14 mouse cellular contexts compared by ENCODE assay signal in genomic region chr2:65909724-65910521, GRCm38 (mm10).
A peak's percentile ranks its signal among the peaks of the same experiment; 100 is the strongest.
DNase-seq lines count a peak whose midpoint lies in the region; ATAC-seq and TF ChIP-seq lines count a peak whose summit lies in the region.
"Had no signal": no experiment of that assay in that cellular context is flagged by ENCODE, and none has a peak within 500 bp of the region (broad histone marks: within the 10 kb centered on the region; RNA-seq: fewer than 3 reads in every experiment).

No protein-coding gene starts in this region.

- ATAC-seq in forebrain, embryonic 13.5 days = peak; percentile 52; the same call in 1 of the 2 replicates
- peak; percentile 60 for ATAC-seq in midbrain, embryonic 11.5 days (ENCODE audit: low FRiP score)

- intact Hi-C loops in heart, adult 2 months (cut with DNase I) = no loop called here

- no peak for DNase-seq in heart, adult 2 months
- DNase-seq in heart, adult 11 months = no peak
- DNase-seq in CH12.LX (ENCODE audit: extremely low read depth) = peak; percentile 28
- DNase-seq in midbrain, embryonic 11.5 days (ENCODE audit: low spot score, missing footprints) = no peak
- DNase-seq in right cerebral cortex, postnatal 14 days = no peak
- DNase-seq in thymus, adult 18-20 months = no peak
- no peak for DNase-seq in ovary, adult 18-20 months (ENCODE audit: low spot score)
- DNase-seq: adrenal gland, postnatal 14 days; cerebellum, adult 2 months; gastrocnemius, postnatal 36 days; kidney, postnatal 14 days; thymus, postnatal 25 days had no signal

- in situ Hi-C loops in CH12.LX (cut with MboI; ENCODE audit: low pct_ligation_motif_present, low pct_unique_long_range_greater_than_20kb, low sequenced_read_pairs) = no loop called here

- dilution Hi-C loops in CH12.LX (cut with MboI; ENCODE audit: extremely low pct_ligation_motif_present, extremely low pct_unique_long_range_greater_than_20kb, low sequenced_read_pairs) = no loop called here

- no peaks in the 10 kb centered on the region for H3K79me2 ChIP-seq in heart, adult 2 months (replicated peaks; ENCODE audit: control insufficient read depth, insufficient read depth, low read length)
- no peaks in the 10 kb centered on the region for H3K79me2 ChIP-seq in CH12.LX (replicated peaks; ENCODE audit: control insufficient read depth, extremely low read depth, insufficient read depth, poor library complexity, severe bottlenecking)

- H3K27ac ChIP-seq in heart, adult 2 months = no peak overlapping the region
- no peak overlapping the region for H3K27ac ChIP-seq in CH12.LX (ENCODE audit: insufficient read depth, low read depth)
- no peak overlapping the region for H3K27ac ChIP-seq in forebrain, embryonic 13.5 days
- H3K27ac ChIP-seq in midbrain, embryonic 11.5 days (ENCODE audit: low read depth, low read length) = no peak overlapping the region
- H3K27ac ChIP-seq: liver, embryonic 14.5 days had no signal

- TF ChIP-seq CTCF in heart, adult 2 months (IDR thresholded peaks at IDR 0.05) = no peak
- no peak; a peak in 1 of 4 replicates for TF ChIP-seq CTCF in CH12.LX (conservative IDR thresholded peaks at IDR 0.05 in 1 of 2, IDR thresholded peaks at IDR 0.05 in 1 of 2; ENCODE audit: low read depth in 2 of 2, low read length in 2 of 2)

- peak overlapping the region; percentile 20; the same call in 1 of the 2 replicates for H3K4me3 ChIP-seq in heart, adult 2 months
- H3K4me3 ChIP-seq in CH12.LX (replicated peaks in 1 of 3; ENCODE audit: low read depth in 2 of 3, low read length in 2 of 3, poor library complexity in 1 of 3) = no peak overlapping the region
- H3K4me3 ChIP-seq in forebrain, embryonic 13.5 days = no peak overlapping the region
- H3K4me3 ChIP-seq in midbrain, embryonic 11.5 days (ENCODE audit: low read depth, low read length) = no peak overlapping the region

- WGBS in heart, adult 2 months = 25% methylated on average over 13 of the region's 13 CpGs
- 8% methylated on average over 13 of the region's 13 CpGs for WGBS in forebrain, embryonic 13.5 days
- WGBS in midbrain, embryonic 11.5 days = 8% methylated on average over 13 of the region's 13 CpGs

- no peaks in the 10 kb centered on the region for H3K27me3 ChIP-seq in heart, adult 2 months (ENCODE audit: control insufficient read depth, insufficient read depth, low read length)
- no peaks in the 10 kb centered on the region for H3K27me3 ChIP-seq in CH12.LX (replicated peaks)
- no peaks in the 10 kb centered on the region for H3K27me3 ChIP-seq in forebrain, embryonic 13.5 days
- no peaks in the 10 kb centered on the region for H3K27me3 ChIP-seq in midbrain, embryonic 11.5 days (ENCODE audit: control insufficient read depth, insufficient read depth, low read length)

- H3K4me2 ChIP-seq in CH12.LX (ENCODE audit: insufficient read depth, low read depth, poor library complexity, severe bottlenecking) = peak overlapping the region; percentile 46
- H3K4me2 ChIP-seq in forebrain, embryonic 13.5 days = peak overlapping the region; percentile 14; the same call in 1 of the 2 replicates
- H3K4me2 ChIP-seq in midbrain, embryonic 11.5 days = peak overlapping the region; percentile 3; the same call in 1 of the 2 replicates

- no peak for TF ChIP-seq POLR2A in heart, adult 2 months (IDR thresholded peaks at IDR 0.05; ENCODE audit: insufficient read depth, low read depth, low read length)
- TF ChIP-seq POLR2A in CH12.LX (IDR thresholded peaks at IDR 0.05; ENCODE audit: low read depth, low read length) = no peak

- H3K9ac ChIP-seq in heart, adult 2 months (ENCODE audit: low read depth, low read length) = no peak overlapping the region
- H3K9ac ChIP-seq in CH12.LX (ENCODE audit: insufficient read depth, low read depth) = no peak overlapping the region
- no peak overlapping the region for H3K9ac ChIP-seq in forebrain, embryonic 13.5 days
- H3K9ac ChIP-seq in midbrain, embryonic 11.5 days (ENCODE audit: low read length) = no peak overlapping the region
- H3K9ac ChIP-seq: liver, embryonic 14.5 days had no signal

- no peak for TF ChIP-seq EP300 in heart, adult 2 months (IDR thresholded peaks at IDR 0.05; ENCODE audit: insufficient read depth, low read depth, low read length)
- TF ChIP-seq EP300 in CH12.LX (IDR thresholded peaks at IDR 0.05; ENCODE audit: low read length) = no peak

- no peaks in the 10 kb centered on the region for H3K4me1 ChIP-seq in heart, adult 2 months (ENCODE audit: control insufficient read depth, insufficient read depth, low read length)
- peaks cover 0 to 4% of the 10 kb centered on the region in 2 experiments; a peak in 1 of 4 replicates for H3K4me1 ChIP-seq in CH12.LX (ENCODE audit: control insufficient read depth in 1 of 2, insufficient read depth in 2 of 2)
- H3K4me1 ChIP-seq in forebrain, embryonic 13.5 days = peaks cover 21% of the 10 kb centered on the region
- H3K4me1 ChIP-seq in midbrain, embryonic 11.5 days (ENCODE audit: control insufficient read depth, insufficient read depth, low read length) = peaks cover 7% of the 10 kb centered on the region

- TF ChIP-seq RAD21 in CH12.LX (IDR thresholded peaks at IDR 0.05; ENCODE audit: low read depth, low read length) = no peak

- H3K36me3 ChIP-seq in heart, adult 2 months (ENCODE audit: control insufficient read depth, insufficient read depth, low read length) = no peaks in the 10 kb centered on the region
- no peaks in the 10 kb centered on the region for H3K36me3 ChIP-seq in CH12.LX (replicated peaks in 1 of 2; ENCODE audit: control insufficient read depth in 1 of 2, insufficient read depth in 1 of 2, low read length in 1 of 2)
- H3K36me3 ChIP-seq in forebrain, embryonic 13.5 days (ENCODE audit: poor library complexity, severe bottlenecking) = 0 out of 2 replicates have a peak, but pooled peaks cover 4% of the 10 kb centered on the region
- no peaks in the 10 kb centered on the region for H3K36me3 ChIP-seq in midbrain, embryonic 11.5 days (ENCODE audit: control insufficient read depth, insufficient read depth, low read length)

- peaks cover 12% of the 10 kb centered on the region for H3K9me3 ChIP-seq in CH12.LX (replicated peaks; ENCODE audit: low read length)
- H3K9me3 ChIP-seq in forebrain, embryonic 13.5 days (replicated peaks) = no peaks in the 10 kb centered on the region
- no peaks in the 10 kb centered on the region for H3K9me3 ChIP-seq in midbrain, embryonic 11.5 days (ENCODE audit: control insufficient read depth, low read length)

TF ChIP-seq in CH12.LX, 34 proteins besides CTCF, POLR2A, EP300 and RAD21:
- TF ChIP-seq TCF12 (IDR thresholded peaks at IDR 0.05; ENCODE audit: low read depth, low read length) (no peak), KAT2A (IDR thresholded peaks at IDR 0.05; ENCODE audit: insufficient replicate concordance, low read length) (no peak), RCOR1 (conservative IDR thresholded peaks at IDR 0.05; ENCODE audit: low read depth, low read length) (no peak), ZKSCAN1 (IDR thresholded peaks at IDR 0.05; ENCODE audit: borderline replicate concordance, low read depth, low read length) (no peak), HCFC1 (IDR thresholded peaks at IDR 0.05; ENCODE audit: low read depth, low read length) (no peak), MXI1 (IDR thresholded peaks at IDR 0.05; ENCODE audit: low read depth, low read length) (no peak), MAFK (IDR thresholded peaks at IDR 0.05; ENCODE audit: insufficient replicate concordance, low read length) (no peak), GABPA (IDR thresholded peaks at IDR 0.05; ENCODE audit: insufficient replicate concordance, low read depth, low read length) (no peak), ELF1 (IDR thresholded peaks at IDR 0.05; ENCODE audit: low read depth, low read length) (no peak)
